Mouse (Mus musculus): ENCODE measurements around the gene Nckap5.

DNA sequence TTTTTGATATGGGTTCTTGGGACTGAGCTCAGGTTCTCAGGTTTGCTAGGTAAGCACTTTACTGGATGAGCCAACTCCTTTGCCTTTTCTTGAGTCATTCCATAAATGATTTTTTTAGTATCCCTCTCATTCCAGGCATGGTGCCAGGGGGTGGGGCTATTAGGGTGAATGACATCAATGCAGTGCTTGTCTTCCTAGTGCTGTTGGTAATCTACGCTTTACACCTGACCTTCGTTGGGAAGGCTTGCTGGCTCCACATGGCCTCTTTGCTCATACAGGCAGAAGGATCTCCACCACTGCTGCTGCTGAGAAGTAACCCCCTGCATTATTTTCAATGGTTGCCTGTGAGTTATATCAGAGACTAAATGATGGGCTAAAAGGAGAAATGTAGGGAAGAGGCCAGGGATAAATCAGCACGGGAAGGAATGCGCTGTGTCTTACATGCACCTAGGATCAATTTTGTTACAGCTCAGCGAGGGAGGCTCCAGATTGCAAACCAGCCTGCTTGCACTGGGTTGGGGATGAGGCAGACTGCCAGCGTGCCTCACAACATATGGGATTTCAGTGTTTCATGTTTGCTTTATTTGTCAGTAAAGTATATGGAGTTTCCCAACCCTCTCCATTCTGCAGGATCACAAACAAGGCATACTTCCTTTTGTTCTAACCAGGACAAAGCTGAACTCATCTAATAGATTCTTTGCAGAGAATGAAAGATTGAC is 676.9 kb downstream of the Nckap5 start:
- TF ChIP-seq USF1 (IDR thresholded peaks at IDR 0.05; ENCODE audit: low read depth) (no peak), POLR2A (IDR thresholded peaks at IDR 0.05; ENCODE audit: insufficient read length, low read depth) (no peak), MAX (IDR thresholded peaks at IDR 0.05; ENCODE audit: low read depth) (no peak), TCF12 (IDR thresholded peaks at IDR 0.05; ENCODE audit: insufficient read depth, poor library complexity, severe bottlenecking) (no peak), MYOD1 (IDR thresholded peaks at IDR 0.05; ENCODE audit: control insufficient read depth in 1 of 3, insufficient read length in 2 of 3, low read depth in 2 of 3) (no peak), POLR2AphosphoS2 (IDR thresholded peaks at IDR 0.05; ENCODE audit: insufficient read length, low read depth) (no peak), MYOG (IDR thresholded peaks at IDR 0.05; ENCODE audit: control insufficient read depth in 1 of 3, insufficient read depth in 1 of 3, insufficient read length in 2 of 3, low read depth in 2 of 3) (no peak), E2F4 (IDR thresholded peaks at IDR 0.05; ENCODE audit: insufficient read depth) (no peak), SRF (IDR thresholded peaks at IDR 0.05; ENCODE audit: control insufficient read depth, insufficient read length, low read depth) (no peak), TCF3 (IDR thresholded peaks at IDR 0.05; ENCODE audit: insufficient read length, low read depth) (no peak)

All from myocyte (in vitro differentiated cells).